Mouse (Mus musculus) lung, embryonic 14.5 days (tissue): ENCODE data around the gene Ap2b1. TPM values are rescaled to one million over a fixed set of nuclear protein-coding genes. Genes with fewer than 3 reads are reported as not detected.
"Not testable (repeated sequence)": the region's sequence is repeated elsewhere in the genome, so short reads cannot be mapped to it uniquely, and the experiment has no call there.

ENCODE experiments used
- ATAC-seq: fragments of 200-750 bp; cut with Nextera tagmentation; 2 replicates; pipeline ENCODE4 v1.8.0; 2017; ENCODE audit warnings: mild to moderate bottlenecking, moderate TSS enrichment, moderate library complexity; ENCODE audit not compliant: insufficient read depth
- DNase-seq: peaks from one replicate; pipeline ENCODE4 v3.0.0-alpha.2; 2015
- H3K27ac ChIP-seq: fragments of 300-500 bp; sonication (generic); 2 replicates; pipeline ENCODE4 v1.5.1; 2014; ENCODE audit warnings: low read depth, mild to moderate bottlenecking, moderate library complexity
- H3K27me3 ChIP-seq: fragments of 300-500 bp; sonication (generic); 2 replicates; pipeline ENCODE4 v1.6.1; 2014; ENCODE audit warnings: low read length, control low read depth; ENCODE audit not compliant: insufficient read depth
- H3K36me3 ChIP-seq: fragments of 300-500 bp; sonication (generic); 2 replicates; pipeline ENCODE4 v1.6.1; 2014; ENCODE audit warnings: control low read depth; ENCODE audit not compliant: insufficient read depth
- H3K4me1 ChIP-seq: fragments of 300-500 bp; sonication (generic); 2 replicates; pipeline ENCODE4 v1.6.1; 2014; ENCODE audit warnings: antibody characterized with exemption, control low read depth; ENCODE audit not compliant: insufficient read depth
- H3K4me2 ChIP-seq: fragments of 300-500 bp; sonication (generic); 2 replicates; pipeline ENCODE4 v1.6.1; 2014; ENCODE audit warnings: mild to moderate bottlenecking
- H3K4me3 ChIP-seq: fragments of 300-500 bp; sonication (generic); 2 replicates; pipeline ENCODE4 v1.5.1; 2014; ENCODE audit warnings: low read depth, low read length
- H3K9ac ChIP-seq: fragments of 300-500 bp; sonication (generic); 2 replicates; pipeline ENCODE4 v1.6.1; 2014
- H3K9me3 ChIP-seq: fragments of 300-500 bp; sonication (generic); 2 replicates; pipeline ENCODE4 v1.6.1; 2016; ENCODE audit warnings: low read depth, low read length, control low read depth
- CTCF ChIP-seq: IDR thresholded peaks from 2 replicates; pipeline ENCODE4 v1.5.1; 2016; ENCODE audit warnings: antibody characterized with exemption, low read depth
- WGBS: fragments of 180-500 bp; shearing (Covaris S2); extraction: QIAGEN DNeasy Blood & Tissue Kit; methylation state at CpG from one replicate; pipeline ENCODE4 v1.1.7; 2014; 5-methylcytosine and 5-hydroxymethylcytosine counted together
- polyA plus RNA-seq: library from polyadenylated mRNA; unstranded; fragments of >200 nt; fragmentation: Nextera tagmentation; extraction: Ambion mirVana; gene quantifications from 2 replicates; pipeline ENCODE4 v1.2.1, GENCODE M21; 2014

Ap2b1 gene
- polyA plus RNA-seq: 75.3 and 78.0 TPM in 2 replicates

- Histone ChIP-seq H3K27ac (peak within 1 kb of the TSS; percentile 92), H3K4me1 (no peaks in the 10 kb centered on the region), H3K27me3 (no peaks in the 10 kb centered on the region), H3K9me3 (no peaks in the 10 kb centered on the region), H3K4me2 (peak within 1 kb of the TSS; percentile 94), H3K36me3 (peaks cover 32% of the 10 kb centered on the region), H3K9ac (peak within 1 kb of the TSS; percentile 69), H3K4me3 (peak within 1 kb of the TSS; percentile 74)
- peak; percentile 97 for DNase-seq
- peak; percentile 93 for ATAC-seq
- TF ChIP-seq CTCF: no peak
- 2% methylated on average over 56 of the region's 56 CpGs for WGBS
These were observed at the start of gene Ap2b1 for GRCm38 (mm10) chr11:83298225-83299195. Gene Ap2b1 (plus strand): TSS chr11:83299024.

GRCm38 (mm10) chr11:83257211-83257610, 41.6 kb upstream of the Ap2b1 start:
- H3K36me3 ChIP-seq, DNase-seq, H3K9me3 ChIP-seq, H3K4me2 ChIP-seq, H3K9ac ChIP-seq, ATAC-seq, H3K4me3 ChIP-seq, H3K27me3 ChIP-seq, H3K4me1 ChIP-seq, H3K27ac ChIP-seq: not testable (repeated sequence)
- WGBS: 22% methylated on average over 5 of the region's 5 CpGs

GRCm38 (mm10) chr11:83262673-83263072, 36.2 kb upstream of the Ap2b1 start:
- Histone ChIP-seq H3K36me3 (no peaks in the 10 kb centered on the region), H3K27me3 (no peaks in the 10 kb centered on the region), H3K9me3 (no peaks in the 10 kb centered on the region), H3K27ac (no peak overlapping the region), H3K4me3 (no peak overlapping the region), H3K4me2 (no peak overlapping the region), H3K9ac (no peak overlapping the region), H3K4me1 (no peaks in the 10 kb centered on the region)
- TF ChIP-seq CTCF: no peak
- ATAC-seq (no peak), DNase-seq (no peak)
- 95% methylated on average over 1 of the region's 1 CpGs for WGBS

GRCm38 (mm10) chr11:83263146-83263545, 35.7 kb upstream of the Ap2b1 start:
- no peak for ATAC-seq
- no peaks in the 10 kb centered on the region for H3K4me1 ChIP-seq
- H3K9ac ChIP-seq: no peak overlapping the region
- H3K27ac ChIP-seq: no peak overlapping the region
- peak; percentile 68 for TF ChIP-seq CTCF
- no peaks in the 10 kb centered on the region for H3K9me3 ChIP-seq
- H3K27me3 ChIP-seq: no peaks in the 10 kb centered on the region
- 51% methylated on average over 3 of the region's 3 CpGs for WGBS
- no peak overlapping the region for H3K4me3 ChIP-seq
- no peak overlapping the region for H3K4me2 ChIP-seq
- peak; percentile 28 for DNase-seq
- no peaks in the 10 kb centered on the region for H3K36me3 ChIP-seq

GRCm38 (mm10) chr11:83270842-83271150, 28.0 kb upstream of the Ap2b1 start:
- peak; percentile 60 for ATAC-seq

GRCm38 (mm10) chr11:83271151-83271950, 27.5 kb upstream of the Ap2b1 start:
- WGBS: under 1% methylated on average over 26 of the region's 26 CpGs
- Histone ChIP-seq H3K9me3 (no peaks in the 10 kb centered on the region), H3K4me3 (peak overlapping the region; percentile 50), H3K36me3 (no peaks in the 10 kb centered on the region), H3K27ac (peak overlapping the region; percentile 71), H3K9ac (peak overlapping the region; percentile 52), H3K4me1 (peaks cover 3% of the 10 kb centered on the region; the same call in 1 of the 2 replicates), H3K27me3 (no peaks in the 10 kb centered on the region), H3K4me2 (peak overlapping the region; percentile 71)
- DNase-seq (peak; percentile 87), ATAC-seq (peak; percentile 91)
- TF ChIP-seq CTCF: no peak

More at GRCm38 (mm10) chr11:83270842-83271150, 28.0 kb upstream of the Ap2b1 start:
- no peak for TF ChIP-seq CTCF
- Histone ChIP-seq H3K4me1 (no peaks in the 10 kb centered on the region), H3K4me2 (peak overlapping the region; percentile 71), H3K9ac (peak overlapping the region; percentile 52), H3K27ac (peak overlapping the region; percentile 71; the same call in 1 of the 2 replicates), H3K4me3 (peak overlapping the region; percentile 50), H3K36me3 (no peaks in the 10 kb centered on the region), H3K9me3 (no peaks in the 10 kb centered on the region), H3K27me3 (no peaks in the 10 kb centered on the region)
- WGBS: under 1% methylated on average over 6 of the region's 6 CpGs
- DNase-seq: no peak
